Mouse (Mus musculus) layer of hippocampus, postnatal 10 days (tissue): Measurements from ENCODE around the gene Phgdh. TPM values are rescaled to one million over a fixed set of nuclear protein-coding genes. Genes with fewer than 3 reads are reported as not detected.
A peak's percentile ranks its signal among the peaks of the same experiment; 100 is the strongest.

Experiments
- DNase-seq, 2 experiments: peaks; one replicate each; pipeline ENCODE4 v3.0.0; 2021; ENCODE audit warnings: low spot score in 2 of 2
- long read RNA-seq: library from polyadenylated mRNA; stranded (forward); transcript quantifications from one replicate; pipeline ENCODE4 v2.0.0, GENCODE M21; 2023
- total RNA-seq, 2 experiments: library from RNA; stranded (reverse); gene quantifications; 2 replicates each; pipeline ENCODE4 v1.2.3; 2021

Gene Phgdh
- total RNA-seq = 10 to 100 TPM; 78.3 to 94.2 TPM
- long read RNA-seq, transcript Phgdh-201 (12 exons, 1,893 nt) = major isoform, 109 of 123 reads
- long read RNA-seq, partial matches to known transcripts = 12 of 123 reads
- long read RNA-seq, other reads (novel, unspliced or antisense) = 2 of 123 reads

DNA sequence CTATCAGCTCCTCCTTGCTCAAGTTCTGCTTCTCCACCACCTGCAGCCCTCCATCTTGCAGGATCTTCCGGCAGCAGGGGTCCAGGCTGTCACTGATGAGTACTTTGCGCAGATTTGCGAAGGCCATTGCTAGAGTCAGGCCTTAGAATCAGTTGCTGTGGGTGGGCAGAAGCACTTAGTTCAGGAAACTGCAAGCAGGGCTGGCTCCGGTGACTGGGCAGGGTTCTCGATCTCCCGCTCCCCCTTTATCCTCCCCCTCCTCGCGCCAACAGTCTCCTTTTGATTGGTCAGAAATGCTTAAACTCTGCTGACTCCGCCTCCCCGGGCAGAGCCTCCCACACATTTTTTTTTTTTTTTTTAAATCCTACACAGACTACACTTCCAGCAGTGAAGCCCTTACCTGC lies at the start of gene Phgdh:
TSS of gene Phgdh (minus strand) at position 285 of the 404 bp plus-strand sequence.
- peak; percentile 61 to 68 for DNase-seq

GRCm38 (mm10) chr3:98389305-98389704 lies 49.5 kb upstream of the Phgdh start:
- DNase-seq = no peak

DNA sequence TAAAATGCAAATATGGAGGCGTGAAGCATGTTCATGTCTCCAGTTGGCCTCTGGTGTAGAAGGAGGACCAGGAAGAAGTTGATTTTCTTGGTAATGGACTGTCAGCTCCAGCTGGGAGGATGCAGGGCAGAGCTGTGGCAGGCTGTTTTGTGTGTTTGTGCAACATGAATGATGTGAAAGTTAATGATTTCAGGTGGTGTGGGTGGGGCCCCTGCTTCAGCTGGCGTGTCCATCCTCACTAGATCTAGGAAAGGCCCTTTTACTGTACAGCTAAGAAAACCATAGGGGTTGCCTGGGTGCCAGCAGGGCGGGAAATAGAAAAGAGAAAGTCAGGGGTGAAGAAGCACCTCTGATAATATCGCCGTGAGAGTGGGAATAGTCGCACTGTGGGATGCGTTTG lies 48.0 kb upstream of the Phgdh start:
- no peak for DNase-seq

GRCm38 (mm10) chr3:98387086-98387485 lies 47.3 kb upstream of the Phgdh start:
- DNase-seq = no peak

- no peak for DNase-seq
These were observed 43.4 kb upstream of the Phgdh start for GRCm38 (mm10) chr3:98383024-98383790.

DNA sequence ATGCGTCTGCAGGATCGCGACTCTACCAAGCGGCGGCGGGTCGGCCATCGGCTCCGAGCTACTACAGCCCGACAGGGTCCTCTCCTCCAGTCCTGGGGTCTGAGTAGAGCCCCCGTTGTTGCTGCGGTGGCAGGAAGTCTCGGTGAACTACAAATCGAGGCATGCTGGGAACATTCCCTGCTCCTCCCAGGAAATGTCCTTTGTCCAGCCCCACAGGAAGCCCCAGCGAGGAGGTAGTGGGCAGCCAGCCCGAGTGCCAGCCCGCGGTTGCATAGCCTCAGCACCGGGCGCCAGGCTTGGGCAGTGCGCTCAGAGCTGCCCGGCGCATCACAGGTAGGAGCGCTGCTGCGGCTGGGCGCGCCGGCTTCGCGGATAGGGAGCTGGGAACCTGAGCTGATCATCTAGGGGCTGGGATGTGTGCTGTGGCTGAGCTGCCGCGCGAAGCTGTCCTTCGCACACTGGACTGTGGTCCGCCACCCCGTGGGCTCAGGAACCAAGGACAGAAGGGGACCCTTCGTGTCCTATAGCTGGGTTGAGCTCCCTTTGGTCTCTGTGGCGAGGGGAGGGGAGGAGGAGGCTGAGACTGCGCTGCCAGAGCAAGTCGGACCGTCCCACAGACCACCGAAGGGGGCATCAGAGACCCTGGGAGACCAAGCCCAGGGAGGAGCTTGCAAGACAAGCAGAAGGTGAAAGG lies 42.6 kb upstream of the Phgdh start, which contains the start of gene Zfp697:
TSS of gene Zfp697 (plus strand) at position 216 of the 694 bp plus-strand sequence.
- peak; percentile 81 to 87 for DNase-seq

- DNase-seq = no peak
These were observed 42.0 kb upstream of the Phgdh start for GRCm38 (mm10) chr3:98381677-98382245.

DNA sequence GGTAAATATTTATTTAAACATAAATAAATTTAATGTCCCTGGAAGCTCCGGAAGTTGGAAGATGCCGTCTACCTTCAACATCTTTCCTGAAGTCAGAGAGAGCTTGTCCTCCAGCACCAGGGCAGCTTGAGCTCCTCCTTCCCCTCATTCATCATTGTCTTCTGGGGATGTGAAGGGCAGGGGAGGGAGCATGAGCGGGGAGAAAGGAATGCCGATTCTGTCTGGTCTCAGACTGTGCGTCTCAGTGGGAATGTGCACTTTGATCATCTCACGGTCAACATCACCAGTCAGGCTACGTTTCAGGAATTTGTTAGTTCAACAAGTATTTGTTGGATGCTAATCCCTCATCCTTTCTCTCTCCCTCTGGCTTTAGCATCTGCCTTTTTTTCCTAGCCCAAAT lies 39.4 kb upstream of the Phgdh start:
- DNase-seq = no peak

DNA sequence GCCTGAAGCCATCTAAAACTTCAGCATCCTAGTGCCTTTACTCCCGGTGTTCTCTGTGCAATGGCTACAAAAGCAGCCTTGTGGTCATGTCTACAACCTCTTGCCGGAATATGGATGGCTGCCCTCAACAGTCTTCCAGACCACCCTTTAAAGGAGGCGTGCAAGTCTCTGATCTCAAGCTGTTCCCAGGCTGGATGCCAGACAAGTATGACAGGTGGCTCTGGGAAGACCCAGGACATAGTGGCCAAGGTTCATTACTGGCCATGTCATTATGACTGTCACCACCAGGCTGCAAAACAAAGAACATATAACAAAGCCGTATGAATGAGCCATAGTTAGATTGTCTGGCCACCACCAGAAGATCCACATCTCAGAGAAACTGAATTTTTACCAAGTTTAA lies 38.5 kb upstream of the Phgdh start:
- no peak for DNase-seq

- no peak for DNase-seq
These were observed 35.2 kb upstream of the Phgdh start for GRCm38 (mm10) chr3:98374980-98375379.

- DNase-seq = no peak
These were observed 34.4 kb upstream of the Phgdh start for GRCm38 (mm10) chr3:98374062-98374719.

DNA sequence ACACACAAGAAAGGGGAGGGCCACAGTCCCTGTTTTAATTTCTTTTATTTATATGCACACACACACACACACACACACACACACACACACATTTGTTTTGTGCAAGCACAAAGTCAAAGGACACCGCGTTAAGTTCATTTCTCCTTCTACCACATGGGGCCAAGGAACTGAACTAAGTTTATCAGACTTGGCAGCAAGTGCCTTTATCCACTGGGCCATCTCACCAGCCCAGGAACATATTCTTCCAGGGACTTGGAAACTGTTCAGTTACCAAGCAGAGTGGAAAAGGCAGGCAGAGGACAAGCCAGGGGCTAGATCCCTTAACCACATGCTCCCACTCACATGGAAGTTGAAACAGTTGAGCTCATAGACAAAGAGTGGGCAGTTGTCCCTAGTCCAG lies 29.0 kb upstream of the Phgdh start:
- DNase-seq = no peak

GRCm38 (mm10) chr3:98368283-98368682 lies 28.5 kb upstream of the Phgdh start:
- DNase-seq = no peak

DNA sequence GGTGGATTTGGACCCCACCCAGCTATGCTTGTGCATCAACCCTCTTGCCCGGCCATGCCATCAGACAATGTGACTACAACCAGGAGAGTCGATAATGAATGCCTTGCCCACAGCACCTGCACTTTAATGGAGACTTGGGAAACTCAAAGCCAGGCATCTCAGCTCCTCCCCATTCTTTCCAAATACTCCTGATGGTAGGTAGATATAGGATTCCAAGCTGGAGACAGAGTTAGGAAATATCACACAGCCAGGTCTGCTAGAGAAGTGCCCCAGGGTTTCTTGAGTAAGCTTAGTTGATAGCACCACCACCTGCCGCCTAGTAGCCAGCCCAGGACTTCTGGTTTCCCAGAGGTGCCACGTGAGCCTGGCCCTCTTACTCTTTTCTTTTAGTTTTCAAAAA lies 27.0 kb upstream of the Phgdh start:
- no peak for DNase-seq

DNA sequence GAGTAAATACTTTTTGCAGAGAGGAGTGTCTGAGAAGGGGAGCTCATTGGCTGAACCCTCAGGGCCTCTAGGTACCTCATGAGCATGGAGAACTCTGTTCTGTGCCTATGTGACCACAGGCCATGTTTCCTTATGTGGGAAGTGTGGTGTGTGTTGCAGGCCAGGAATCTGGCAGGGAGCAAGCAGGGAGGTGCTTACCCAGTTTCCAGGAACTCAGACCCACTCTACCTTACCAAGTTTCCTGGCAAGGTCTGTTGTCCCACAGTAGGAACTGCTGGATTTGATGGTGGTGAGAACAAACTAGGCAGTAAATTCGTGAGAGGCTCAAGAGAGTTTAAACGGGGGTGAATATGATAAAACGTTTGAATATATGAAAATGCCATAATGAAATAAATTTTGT lies 26.3 kb upstream of the Phgdh start:
- DNase-seq = no peak

DNA sequence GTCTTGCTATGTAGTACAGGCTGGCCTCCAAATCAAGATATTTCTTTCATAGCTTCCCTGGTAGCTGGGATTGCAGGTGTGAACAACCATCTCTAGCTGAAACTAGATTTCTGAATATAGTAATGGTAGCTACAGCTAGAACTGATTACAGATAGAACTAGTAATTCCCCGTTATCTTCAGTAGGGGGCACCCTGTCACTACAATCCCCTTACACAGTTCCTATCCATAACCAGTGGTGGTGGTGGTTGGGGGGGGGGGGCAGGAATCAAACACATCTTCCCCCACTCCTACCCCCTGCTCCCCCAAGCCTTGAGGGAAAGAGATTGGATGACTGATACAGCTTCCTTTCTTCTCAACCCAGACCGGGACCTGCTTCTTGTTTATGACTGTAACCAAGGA lies 23.0 kb upstream of the Phgdh start:
- DNase-seq = no peak

GRCm38 (mm10) chr3:98356632-98357370 lies 17.0 kb upstream of the Phgdh start:
- DNase-seq = no peak

DNA sequence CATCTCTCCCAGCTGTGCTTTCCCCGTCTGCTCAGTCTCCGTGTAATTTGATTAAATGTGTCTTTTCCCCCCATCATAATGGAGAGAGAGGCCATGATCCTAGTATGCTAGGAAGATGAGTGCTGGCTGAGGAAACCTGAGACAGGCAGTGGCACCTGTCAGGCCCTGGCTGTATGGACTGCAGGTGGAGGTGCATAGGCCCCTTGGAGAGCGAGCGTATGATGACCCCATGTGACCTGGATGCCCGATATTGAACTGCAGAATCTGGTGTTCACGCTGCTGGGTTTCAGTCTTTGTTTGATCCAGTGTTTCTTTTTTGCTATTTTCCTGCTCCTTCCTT lies 16.2 kb upstream of the Phgdh start:
- DNase-seq = no peak

GRCm38 (mm10) chr3:98355344-98356025 lies 15.7 kb upstream of the Phgdh start:
- DNase-seq = no peak

GRCm38 (mm10) chr3:98353892-98354291 lies 14.1 kb upstream of the Phgdh start:
- DNase-seq = peak; percentile 83 to 84
